Mouse (Mus musculus): ENCODE data around the gene Adgra3.

- TF ChIP-seq ETS1 (conservative IDR thresholded peaks at IDR 0.05; ENCODE audit: low read depth, low read length) (no peak), HCFC1 (IDR thresholded peaks at IDR 0.05; ENCODE audit: low read depth, low read length) (no peak), CHD2 (IDR thresholded peaks at IDR 0.05; ENCODE audit: low read length) (no peak)
These were observed 15.4 kb upstream of the Adgra3 start for GRCm38 (mm10) chr5:50074245-50074644.
